Comparison of ENCODE assay signal across 17 mouse cellular contexts in genomic region chr13:3596232-3596631, GRCm38 (mm10).
"Had no signal": no experiment of that assay in that cellular context is flagged by ENCODE, and none has a peak within 500 bp of the region (broad histone marks: within the 10 kb centered on the region; RNA-seq: fewer than 3 reads in every experiment).

No protein-coding gene starts in this region.

- H3K9me3 ChIP-seq: neural tube, embryonic 12.5 days; neural tube, embryonic 13.5 days; neural tube, embryonic 15.5 days; stomach, embryonic 15.5 days had no signal

- H3K27ac ChIP-seq: neural tube, embryonic 12.5 days; neural tube, embryonic 13.5 days; neural tube, embryonic 15.5 days; stomach, embryonic 15.5 days; stomach, postnatal 0 days had no signal

- H3K4me3 ChIP-seq: neural tube, embryonic 12.5 days; neural tube, embryonic 13.5 days; neural tube, embryonic 15.5 days; stomach, embryonic 15.5 days had no signal

- H3K9ac ChIP-seq: neural tube, embryonic 12.5 days; neural tube, embryonic 13.5 days; neural tube, embryonic 15.5 days; stomach, embryonic 15.5 days had no signal

- DNase-seq: retina, postnatal 1 day; right cerebral cortex, adult 18-20 months; right cerebral cortex, postnatal 14 days; right cerebral cortex, postnatal 25 days; right cerebral cortex, postnatal 4 days; spleen, adult 18-20 months; thymus, adult 18-20 months; thymus, adult 2 months; thymus, postnatal 14 days; thymus, postnatal 25 days; thymus, postnatal 36 days; thymus, postnatal 4 days had no signal

- H3K4me1 ChIP-seq: neural tube, embryonic 12.5 days; neural tube, embryonic 13.5 days; neural tube, embryonic 15.5 days; stomach, embryonic 15.5 days had no signal

- H3K27me3 ChIP-seq: neural tube, embryonic 12.5 days; neural tube, embryonic 13.5 days; neural tube, embryonic 15.5 days; stomach, embryonic 15.5 days had no signal
